37 mouse cellular contexts compared by ENCODE assay signal in the genomic region with DNA sequence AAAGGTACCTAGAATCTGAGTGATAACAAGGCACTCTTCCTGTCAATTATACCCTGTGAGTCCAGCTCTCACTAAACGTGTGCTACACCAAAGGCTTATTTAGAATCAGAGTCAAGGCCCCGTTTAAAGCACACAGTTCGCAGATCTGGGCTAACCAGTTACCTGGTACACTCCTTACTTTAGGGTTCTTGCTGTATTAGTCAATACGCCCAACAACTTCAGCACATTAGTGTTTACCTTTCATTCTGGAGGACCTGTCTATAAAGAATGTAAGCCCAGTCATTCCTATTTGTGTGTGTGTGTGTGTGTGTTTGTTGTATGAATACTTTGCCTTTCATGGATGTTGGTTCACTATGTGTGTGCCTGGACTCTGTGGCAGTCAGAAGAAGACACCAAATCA. TPM values are rescaled to one million over a fixed set of nuclear protein-coding genes. Genes with fewer than 3 reads are reported as not detected.
"Had no signal": no experiment of that assay in that cellular context is flagged by ENCODE, and none has a peak within 500 bp of the region (broad histone marks: within the 10 kb centered on the region; RNA-seq: fewer than 3 reads in every experiment).

No protein-coding gene starts in this region.

- H3K9me3 ChIP-seq: heart, embryonic 10.5 days; hindbrain, embryonic 13.5 days; hindbrain, embryonic 15.5 days; kidney, embryonic 15.5 days; limb, embryonic 13.5 days; limb, embryonic 15.5 days had no signal

- H3K36me3 ChIP-seq: heart, embryonic 10.5 days; heart, embryonic 12.5 days; hindbrain, embryonic 13.5 days; hindbrain, embryonic 15.5 days; kidney, embryonic 15.5 days; limb, embryonic 13.5 days; limb, embryonic 15.5 days had no signal

- H3K27me3 ChIP-seq: heart, embryonic 12.5 days; hindbrain, embryonic 13.5 days; hindbrain, embryonic 15.5 days; kidney, embryonic 15.5 days; limb, embryonic 13.5 days; limb, embryonic 15.5 days had no signal

- DNase-seq: gastrocnemius, adult 2 months; gastrocnemius, postnatal 10 days; gastrocnemius, postnatal 25 days; heart, adult 18-20 months; heart, postnatal 10 days; heart, postnatal 36 days; kidney, adult 11 months; kidney, adult 2 months; kidney, adult 9 months; kidney, postnatal 14 days; kidney, postnatal 36 days; layer of hippocampus, adult 9-11 months; layer of hippocampus, postnatal 36 days; left cerebral cortex, postnatal 4 days had no signal

- ATAC-seq: hindbrain, postnatal 0 days; intestine, embryonic 16.5 days had no signal

- H3K4me1 ChIP-seq: hindbrain, embryonic 13.5 days; hindbrain, embryonic 15.5 days; kidney, embryonic 15.5 days; limb, embryonic 13.5 days; limb, embryonic 15.5 days had no signal

- H3K4me2 ChIP-seq: heart, embryonic 12.5 days; hindbrain, embryonic 13.5 days; hindbrain, embryonic 15.5 days; kidney, embryonic 15.5 days; limb, embryonic 13.5 days; limb, embryonic 15.5 days had no signal

- H3K27ac ChIP-seq: gastrocnemius, adult 2 months; heart, embryonic 10.5 days; hindbrain, embryonic 13.5 days; hindbrain, embryonic 15.5 days; hindbrain, postnatal 0 days; kidney, embryonic 15.5 days; kidney, postnatal 0 days; limb, embryonic 13.5 days; limb, embryonic 15.5 days had no signal

- H3K9ac ChIP-seq: heart, embryonic 12.5 days; hindbrain, embryonic 13.5 days; hindbrain, embryonic 15.5 days; kidney, embryonic 15.5 days; limb, embryonic 13.5 days; limb, embryonic 15.5 days had no signal

- H3K4me3 ChIP-seq: gastrocnemius, adult 2 months; heart, embryonic 10.5 days; heart, embryonic 12.5 days; hindbrain, embryonic 13.5 days; hindbrain, embryonic 15.5 days; kidney, embryonic 15.5 days; limb, embryonic 13.5 days; limb, embryonic 15.5 days had no signal

RNA-seq across cellular contexts. Expression of gene Rbbp8nl, which starts 46.6 kb away (rescaled TPM):
- total RNA-seq: gastrocnemius, adult 2 months; gastrocnemius, postnatal 10 days; gastrocnemius, postnatal 25 days; gastrocnemius, postnatal 4 days; granulocyte monocyte progenitor cell, adult 5-6 weeks; heart, adult 18-20 months; heart, adult 8-10 months; heart, postnatal 10 days; heart, postnatal 36 days; hematopoietic stem cell, adult 5-6 weeks; hindbrain, postnatal 0 days; layer of hippocampus, adult 18-20 months; layer of hippocampus, adult 8-10 months; layer of hippocampus, postnatal 14 days; layer of hippocampus, postnatal 36 days; left cerebral cortex, adult 18-20 months; left cerebral cortex, adult 8-10 months; left cerebral cortex, postnatal 10 days; left cerebral cortex, postnatal 25 days; left cerebral cortex, postnatal 4 days had no signal
- polyA plus RNA-seq: heart, embryonic 12.5 days; heart, embryonic 14.5 days; hindbrain, embryonic 11.5 days; hindbrain, embryonic 13.5 days; hindbrain, embryonic 15.5 days; hindbrain, postnatal 0 days had no signal
